Mouse (Mus musculus): ENCODE results near the gene Sorbs2.

Gene Sorbs2

DNA sequence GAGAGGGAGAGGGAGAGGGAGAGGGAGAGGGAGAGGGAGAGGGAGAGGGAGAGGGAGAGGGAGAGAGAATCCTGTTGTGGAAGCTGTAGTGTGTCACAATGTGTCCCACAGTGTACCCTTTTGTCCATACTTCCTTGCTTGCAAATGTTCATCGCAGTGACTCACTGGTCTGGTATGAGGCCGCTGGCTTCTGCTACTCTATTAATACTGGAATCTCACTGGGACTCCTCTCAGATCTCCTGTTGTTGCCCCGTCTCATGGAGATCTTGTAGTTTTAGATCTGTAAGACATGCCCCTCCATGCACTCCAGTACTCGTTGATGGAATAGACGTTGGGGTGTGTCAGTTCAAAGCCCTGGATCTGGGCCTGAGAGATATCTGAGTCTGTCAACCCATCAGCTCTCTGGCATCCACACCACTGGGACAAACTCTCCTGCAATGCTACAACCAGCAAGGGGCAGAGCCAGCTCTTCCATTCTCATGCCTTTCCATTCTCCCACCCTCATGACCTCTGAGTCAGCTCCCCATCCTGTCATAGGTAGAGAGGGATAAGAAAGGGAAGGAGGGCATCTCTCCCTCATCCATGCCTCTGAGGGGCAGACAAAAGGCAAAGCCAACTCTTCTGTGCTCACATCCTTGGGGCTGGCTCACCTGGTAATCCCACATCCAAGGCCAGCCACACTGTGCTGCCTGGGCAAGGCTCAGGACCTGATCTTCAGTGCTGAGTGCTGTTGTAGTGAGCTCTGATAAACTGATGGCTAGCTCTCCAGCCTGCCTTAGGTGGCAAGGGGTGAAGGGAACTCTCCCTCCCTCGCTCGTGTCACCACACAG is 72.3 kb downstream of the Sorbs2 start:
- DNase-seq: no peak

DNA sequence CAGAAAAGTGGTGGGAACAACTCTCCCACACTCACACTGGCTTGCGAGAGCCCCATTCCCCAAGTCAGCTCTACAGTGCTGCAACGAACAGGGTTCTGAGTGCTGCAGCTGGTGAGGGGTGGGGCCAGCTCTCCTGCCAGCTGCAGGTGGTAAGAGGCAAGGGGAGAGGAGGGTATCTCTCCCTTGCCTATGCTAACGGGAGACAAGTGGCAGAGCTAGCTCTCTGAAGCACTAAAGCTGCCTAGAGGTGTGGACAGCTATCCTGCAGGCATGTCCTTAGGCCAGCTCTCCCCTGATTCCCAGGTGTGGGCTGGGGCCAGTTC is 72.9 kb downstream of the Sorbs2 start:
- DNase-seq: no peak

DNA sequence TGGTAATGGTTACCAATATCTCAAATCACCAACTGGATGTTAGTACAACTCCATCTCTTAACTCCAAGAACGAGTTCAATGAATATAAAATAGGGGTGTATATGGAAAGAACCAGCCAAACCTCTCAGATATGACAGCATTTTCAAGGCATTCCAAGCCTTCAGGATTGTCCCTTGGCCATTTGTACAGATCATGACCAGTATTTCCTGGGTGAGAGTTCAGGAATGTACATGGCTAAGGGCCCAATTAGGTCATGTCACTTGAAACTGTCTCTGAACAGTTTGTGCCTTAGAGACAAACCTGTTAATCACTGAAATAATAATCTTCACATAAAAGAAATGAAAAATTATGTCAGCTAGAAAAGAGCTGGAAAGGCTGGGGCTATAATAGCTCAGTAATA is 76.3 kb downstream of the Sorbs2 start:
- DNase-seq: no peak

DNA sequence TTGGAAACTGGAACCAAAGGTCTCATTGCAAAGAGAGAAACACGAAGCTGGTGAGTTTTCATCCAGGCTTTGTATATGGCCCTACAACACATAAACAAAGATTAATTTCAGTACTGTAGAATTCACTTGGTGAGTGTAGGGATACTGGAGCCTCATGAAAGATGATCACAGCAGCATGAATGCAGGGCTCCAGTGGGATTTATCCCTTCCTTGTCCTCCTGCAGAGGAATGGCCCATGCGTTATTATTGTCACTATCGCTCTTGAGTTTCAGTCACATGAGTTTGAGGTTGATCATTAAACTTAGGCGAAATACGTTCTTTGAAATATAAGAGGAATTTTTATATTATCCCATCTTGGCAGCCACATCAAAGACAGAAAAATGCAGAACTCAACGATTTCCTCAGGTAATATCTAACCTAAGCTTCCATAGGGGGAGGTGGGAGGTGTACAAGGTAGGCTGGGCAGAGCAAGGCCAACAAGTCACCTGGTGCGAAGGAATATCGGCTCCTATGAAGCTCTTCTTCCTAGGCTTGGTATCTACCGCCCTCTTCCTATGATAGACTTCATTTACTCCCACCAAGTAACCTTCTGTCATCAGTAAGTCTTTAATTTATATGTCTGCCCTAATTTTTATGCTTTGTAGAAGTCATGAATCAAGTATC is 76.9 kb downstream of the Sorbs2 start:
- DNase-seq: no peak

DNA sequence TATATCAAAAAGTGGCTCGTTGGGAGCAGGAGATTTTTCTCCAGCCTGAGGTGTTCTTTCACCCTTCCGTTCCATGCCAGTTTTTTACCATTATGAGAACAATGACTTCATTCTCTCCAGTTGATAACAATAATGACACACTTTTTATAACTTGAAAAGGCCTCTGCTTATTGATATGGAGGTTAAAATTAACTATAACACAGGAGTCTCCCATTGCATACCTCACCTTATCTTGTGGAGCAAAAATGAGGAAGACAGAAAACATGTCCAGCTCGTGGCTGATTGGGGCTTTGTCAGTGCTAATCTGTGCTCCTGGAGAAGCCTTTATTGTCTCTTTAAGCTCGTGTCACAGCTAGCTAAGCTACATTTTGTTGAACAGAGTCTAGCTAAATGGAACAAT is 77.6 kb downstream of the Sorbs2 start:
- DNase-seq: no peak

DNA sequence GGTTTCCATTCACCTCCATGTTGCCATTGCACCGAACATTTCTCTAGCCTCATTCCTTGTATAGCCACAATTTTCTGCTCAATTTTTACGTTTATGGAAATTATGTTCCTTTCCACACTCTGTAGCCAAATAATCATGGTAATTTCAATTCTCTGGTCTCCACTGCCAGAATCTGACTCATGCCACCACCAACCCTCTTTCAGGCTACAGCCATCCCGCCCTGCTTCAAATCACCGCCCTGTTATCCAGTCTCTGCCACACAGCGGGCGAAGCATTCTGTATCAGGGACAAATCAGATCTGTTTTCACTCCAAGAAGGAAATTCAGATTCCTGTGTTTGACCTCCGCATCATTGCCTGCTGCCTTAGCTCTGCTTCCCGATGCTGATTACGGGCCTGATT is 79.4 kb downstream of the Sorbs2 start:
- DNase-seq: peak; percentile 56

DNA sequence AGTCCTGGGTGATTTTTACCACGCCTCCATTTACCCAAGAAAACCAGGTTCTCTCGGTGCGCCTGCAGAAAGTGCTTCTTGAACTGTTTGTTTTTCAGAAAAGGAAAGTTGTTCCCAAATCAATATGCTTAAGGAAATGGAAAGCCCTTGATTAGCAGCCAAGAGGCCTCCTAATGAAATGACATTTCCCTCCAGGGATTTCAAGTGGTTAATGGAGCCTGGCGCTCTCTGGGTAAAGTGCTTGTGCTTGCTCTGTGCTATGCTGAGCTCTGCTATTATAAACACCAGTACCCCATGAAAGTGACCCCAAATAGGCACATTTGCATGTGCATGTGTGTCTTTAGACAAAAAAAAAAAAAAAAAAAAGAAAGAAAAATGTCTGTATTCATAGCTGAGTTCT is 84.3 kb downstream of the Sorbs2 start:
- DNase-seq: no peak

DNA sequence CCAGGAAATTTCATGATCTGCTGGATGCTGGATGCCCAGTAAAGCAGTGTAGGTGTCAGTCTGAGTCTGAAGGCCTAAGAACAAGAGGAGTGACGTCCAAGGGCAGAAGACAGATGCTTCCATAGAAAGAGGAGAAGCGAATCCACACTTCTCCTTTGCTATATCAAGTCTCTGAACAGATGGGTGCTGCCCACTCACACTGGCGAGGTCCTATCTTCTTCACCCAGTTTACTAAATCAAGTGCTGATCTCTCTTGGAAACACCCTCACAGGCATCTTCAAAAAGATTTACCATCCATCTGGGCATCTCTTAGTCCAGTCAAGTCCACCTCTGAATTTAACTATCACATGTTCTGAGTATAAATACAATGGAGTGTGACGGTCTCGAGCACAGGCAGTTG is 86.1 kb downstream of the Sorbs2 start:
- DNase-seq: peak; percentile 67

DNA sequence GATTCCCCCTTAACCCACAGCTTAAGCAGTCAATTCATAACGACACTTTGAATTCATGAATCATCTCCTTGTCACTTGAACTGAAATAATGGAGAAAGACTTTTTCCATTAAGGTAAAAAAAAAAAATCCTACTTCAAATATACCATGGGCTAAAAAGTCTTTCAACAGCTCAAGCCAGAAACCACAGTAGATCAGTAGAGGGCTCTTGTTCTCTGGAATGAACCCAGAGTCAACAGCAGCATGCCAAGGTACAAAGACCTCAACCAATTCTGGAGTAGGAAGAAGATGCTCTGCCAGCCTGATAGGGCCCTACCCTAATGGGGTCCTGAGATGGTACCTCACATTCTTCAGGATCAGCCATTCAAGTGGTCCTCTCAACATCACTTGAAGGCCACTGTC is 88.4 kb downstream of the Sorbs2 start:
- DNase-seq: no peak

DNA sequence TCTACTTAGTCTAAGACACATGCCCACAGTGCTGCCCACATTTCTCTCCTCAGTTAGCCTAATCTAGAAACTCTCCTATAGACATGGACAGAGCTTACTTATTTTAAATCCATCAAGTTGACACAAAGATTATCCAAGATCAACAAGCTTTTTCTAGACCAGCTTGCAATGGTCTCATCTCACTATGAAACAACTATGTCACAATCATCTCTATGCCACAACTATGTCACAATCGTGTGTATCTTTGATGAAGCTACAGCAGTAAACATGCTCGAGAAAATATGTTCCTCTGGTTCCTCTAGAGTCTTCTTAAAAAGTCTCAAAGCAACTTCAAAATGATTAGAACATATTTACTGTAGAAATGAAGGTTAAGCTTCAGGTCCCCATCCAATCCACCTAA is 89.0 kb downstream of the Sorbs2 start:
- DNase-seq: no peak

DNA sequence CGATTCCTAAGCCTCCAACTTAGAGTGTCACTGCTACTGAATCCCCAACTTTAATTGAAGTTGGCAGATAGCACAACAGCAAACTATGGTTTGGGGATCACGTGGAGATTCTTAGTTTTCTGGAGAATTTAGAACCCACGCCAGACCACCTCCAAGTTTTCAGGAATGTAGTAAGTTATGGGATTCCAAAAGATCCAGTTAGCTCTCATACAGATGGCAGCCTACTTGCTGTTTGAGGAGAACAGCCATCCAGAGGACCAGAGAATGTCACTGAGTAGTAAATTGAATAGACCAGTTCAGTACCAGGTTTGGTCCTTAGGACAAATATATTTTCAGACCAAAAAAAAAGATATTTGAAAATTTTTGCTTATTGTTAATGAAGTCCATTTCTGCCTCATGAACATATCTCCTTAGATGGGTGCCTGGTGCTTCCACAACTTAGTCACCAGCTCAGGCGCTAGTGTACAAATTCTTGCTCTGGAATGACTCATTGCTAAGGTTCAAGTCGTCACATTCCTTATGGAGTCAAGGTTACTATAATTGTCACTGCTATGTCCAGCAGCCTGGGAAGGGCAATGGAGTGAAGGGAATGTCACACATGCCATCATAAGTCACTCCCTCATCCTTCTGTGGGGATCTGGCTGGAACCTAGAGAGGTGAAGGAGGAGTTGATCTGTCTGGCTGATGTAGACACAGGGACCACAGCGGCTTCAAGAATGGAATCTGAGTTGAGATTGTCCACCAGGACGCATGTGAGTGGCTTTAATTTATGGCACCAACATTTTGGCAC is 90.2 kb downstream of the Sorbs2 start:
- DNase-seq: no peak

DNA sequence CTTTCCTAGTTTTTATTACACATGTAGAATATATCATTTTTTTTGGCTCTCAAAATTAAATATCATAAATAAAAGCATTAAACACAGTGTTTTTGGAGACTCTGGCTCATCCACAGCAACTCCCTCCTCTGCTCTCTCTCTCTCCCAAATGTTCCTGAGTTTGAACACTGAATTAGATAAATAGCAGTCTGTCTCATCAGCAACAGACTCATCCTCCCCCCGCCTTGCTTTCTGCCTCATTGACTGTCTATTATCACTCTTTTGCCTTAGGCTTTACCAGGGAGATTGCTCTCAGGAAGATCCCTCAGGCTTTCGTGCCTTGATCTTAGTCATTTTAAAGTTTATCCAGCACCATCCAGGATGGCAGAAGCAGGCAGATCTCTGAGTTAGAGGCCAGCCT is 91.3 kb downstream of the Sorbs2 start:
- DNase-seq: peak; percentile 27

DNA sequence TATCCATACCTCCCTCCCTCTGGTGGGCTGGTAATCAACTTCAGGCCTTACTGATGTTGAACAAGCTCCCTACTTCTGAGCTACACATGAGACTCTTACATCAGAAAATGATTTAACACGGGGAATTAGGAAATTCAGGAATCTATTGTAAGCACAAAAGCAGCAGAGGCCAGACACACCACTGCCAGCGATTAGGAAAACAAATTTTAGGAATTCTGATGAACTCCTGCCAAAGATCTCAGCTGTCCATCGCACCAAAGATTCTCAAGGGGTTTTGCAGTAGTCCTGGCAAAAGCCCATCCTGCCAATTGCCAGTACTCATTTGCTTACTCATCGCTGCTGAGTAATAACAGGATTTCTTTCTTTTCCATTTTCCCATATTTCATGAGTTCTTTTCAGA is 94.4 kb downstream of the Sorbs2 start:
- peak; percentile 22 for DNase-seq

DNA sequence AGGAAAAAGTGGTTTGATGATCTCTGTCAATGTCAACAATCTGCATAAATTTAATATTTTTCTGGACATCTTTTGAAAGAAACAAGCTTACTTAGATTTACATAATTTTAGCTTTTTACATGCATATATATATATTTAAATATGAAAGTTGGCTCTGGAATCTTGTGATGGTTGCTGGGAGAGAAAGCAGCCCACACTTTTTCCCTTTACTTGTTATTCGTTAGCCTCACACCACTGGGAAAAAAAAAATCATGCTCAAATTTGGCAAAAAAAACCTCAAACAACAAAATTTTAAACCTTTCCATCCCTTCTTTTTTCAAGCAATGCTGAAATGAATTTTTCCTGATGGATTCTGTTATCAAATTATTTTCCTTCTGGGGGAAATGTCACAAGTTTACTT is 97.8 kb downstream of the Sorbs2 start:
- no peak for DNase-seq

DNA sequence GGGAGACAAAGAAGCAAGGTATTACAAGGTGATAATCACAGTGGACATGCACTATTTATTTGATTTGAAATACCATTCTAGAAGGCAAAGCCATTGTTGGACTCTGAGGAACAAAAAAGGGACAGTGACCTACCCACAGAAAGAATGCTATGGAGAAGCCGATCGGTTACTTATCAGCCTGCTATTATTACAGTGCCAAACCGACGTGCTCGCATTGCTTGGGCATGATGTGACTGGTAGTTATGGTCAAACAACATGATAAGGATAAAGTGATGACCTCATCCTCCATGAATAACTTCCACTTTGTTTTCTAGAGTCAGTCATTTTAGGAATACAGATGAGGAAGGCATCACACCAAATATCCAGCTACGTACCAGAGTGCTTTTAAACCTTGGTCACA is 99.4 kb downstream of the Sorbs2 start:
- no peak for DNase-seq

DNA sequence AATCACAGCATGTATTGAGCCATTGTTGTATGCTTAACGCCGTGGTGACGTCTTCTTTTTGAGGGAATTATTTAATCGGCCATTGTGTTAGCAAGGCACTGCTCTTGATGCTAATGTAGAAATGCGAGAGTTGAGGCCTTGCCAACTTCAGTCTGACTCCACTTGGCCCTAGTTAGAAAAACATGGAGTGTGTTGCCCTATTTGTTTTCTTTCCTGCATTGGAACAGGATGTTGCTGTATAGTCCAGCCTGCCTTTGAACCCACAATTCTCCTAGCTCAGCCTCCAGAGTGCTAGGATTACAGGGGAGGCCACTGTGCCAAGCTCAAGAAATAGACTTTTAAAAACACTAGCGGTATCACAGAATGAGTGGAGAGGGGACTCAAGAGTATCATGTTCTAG is 100.8 kb downstream of the Sorbs2 start:
- no peak for DNase-seq

DNA sequence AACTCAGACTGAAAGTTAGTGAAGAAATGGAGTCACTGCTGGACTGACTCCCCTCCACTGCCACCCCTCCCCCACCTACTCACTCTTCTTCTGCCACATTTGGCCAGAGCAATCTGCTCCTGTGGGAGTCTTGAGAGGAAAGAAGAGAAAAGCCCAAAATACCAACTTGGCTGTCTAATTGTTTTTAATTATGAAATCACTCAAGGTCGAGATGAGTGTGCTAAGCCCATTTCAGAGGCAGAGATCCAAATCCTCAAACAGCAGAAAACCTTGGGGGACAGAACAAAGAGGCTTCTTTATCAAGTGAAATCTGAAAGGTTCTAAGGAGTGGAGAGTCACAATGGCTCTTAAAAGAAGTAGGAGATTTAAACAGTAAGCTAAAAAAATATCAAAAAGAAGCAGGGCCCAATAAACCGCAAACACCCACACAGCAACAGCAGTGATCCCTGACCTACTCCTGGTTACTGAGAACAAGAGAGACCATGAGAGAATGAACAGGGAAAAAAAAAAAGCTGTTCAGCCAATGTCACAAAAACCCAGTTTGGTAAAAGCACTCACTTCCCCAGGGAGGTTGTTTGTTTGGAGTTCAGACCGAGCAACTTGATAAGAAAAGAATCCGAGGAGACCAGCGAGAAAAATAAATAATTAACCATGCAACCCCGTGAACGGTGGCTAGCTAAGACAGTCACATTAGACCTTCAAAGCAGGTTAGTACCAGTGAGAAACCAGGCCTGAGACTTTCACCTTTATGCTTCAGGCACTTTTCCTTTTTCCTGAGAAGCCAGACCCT is 103.0 kb downstream of the Sorbs2 start:
- DNase-seq: no peak

DNA sequence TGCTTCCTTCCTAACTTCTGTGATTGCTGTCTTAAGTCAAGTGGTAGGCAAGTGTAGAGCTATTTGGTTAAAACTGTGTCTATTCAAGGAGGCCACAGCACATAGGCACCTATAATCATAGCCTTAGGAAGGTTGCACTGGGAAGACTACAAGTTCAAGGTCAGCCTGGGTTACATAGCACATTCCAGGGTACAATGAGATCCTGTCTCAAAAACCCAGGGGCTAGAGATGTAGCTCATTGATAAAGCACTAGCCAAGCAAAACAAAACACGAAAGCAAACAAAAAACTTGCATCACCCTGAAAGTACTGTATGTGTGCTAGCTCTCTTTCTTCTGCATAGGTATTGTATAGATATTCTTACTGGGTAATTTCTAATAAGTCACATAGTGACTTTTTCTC is 103.7 kb downstream of the Sorbs2 start:
- no peak for DNase-seq

DNA sequence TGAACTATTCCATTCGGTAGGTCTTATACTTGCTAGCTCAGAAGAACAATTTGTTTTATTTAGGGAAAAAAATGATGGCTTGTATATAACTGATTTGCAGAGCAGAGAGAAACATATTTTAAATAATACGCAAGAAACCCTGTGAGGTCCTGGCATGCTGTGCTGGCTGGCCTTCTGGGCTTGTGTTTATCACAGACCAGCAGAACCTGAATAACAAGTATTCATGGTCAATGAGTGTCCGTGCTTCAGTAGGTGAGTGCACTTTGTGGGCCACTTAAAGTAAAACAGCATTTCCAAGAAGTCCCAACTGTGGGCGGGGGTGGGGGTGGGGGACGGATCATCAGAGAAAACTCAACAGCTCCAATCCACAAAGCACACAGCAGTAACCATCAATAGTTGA is 107.0 kb downstream of the Sorbs2 start:
- no peak for DNase-seq

DNA sequence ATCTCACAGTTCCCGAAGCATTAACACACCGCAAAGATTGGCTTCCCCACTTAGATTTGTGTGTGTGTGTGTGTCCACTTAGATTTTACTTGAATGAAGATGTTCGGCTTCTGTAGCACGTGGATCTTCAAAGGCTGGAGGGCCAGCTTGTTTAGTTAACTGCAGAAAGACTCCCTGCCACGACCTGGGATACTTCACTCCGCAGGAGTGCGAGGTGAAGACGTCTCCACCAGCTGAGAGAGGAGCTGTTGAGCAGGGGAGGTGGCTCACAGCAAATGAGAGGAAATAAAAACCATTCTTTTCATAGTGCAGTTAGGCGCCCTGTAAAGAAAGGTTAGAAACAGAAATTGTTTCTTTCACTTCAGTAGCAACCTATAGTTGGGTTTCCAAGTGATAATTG is 107.5 kb downstream of the Sorbs2 start:
- DNase-seq: no peak

DNA sequence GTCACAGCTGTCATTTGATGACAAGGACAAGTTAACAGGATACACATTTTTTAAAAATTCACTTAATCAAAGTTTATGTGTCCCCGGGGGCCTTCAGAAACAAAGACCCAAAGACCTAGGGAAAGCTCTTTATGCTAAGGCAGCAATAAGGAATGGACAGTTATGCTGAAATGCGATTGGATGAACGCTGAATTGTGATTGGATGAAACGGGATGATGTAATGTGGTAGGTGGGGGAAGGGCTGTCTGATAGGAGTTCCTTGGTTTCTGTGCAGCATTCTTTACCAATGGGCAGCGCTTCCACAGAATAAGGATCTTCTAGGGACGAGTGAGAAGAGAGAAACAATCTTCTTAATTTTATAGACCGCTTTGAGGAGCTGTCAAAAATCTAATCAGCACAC is 108.0 kb downstream of the Sorbs2 start:
- no peak for DNase-seq

DNA sequence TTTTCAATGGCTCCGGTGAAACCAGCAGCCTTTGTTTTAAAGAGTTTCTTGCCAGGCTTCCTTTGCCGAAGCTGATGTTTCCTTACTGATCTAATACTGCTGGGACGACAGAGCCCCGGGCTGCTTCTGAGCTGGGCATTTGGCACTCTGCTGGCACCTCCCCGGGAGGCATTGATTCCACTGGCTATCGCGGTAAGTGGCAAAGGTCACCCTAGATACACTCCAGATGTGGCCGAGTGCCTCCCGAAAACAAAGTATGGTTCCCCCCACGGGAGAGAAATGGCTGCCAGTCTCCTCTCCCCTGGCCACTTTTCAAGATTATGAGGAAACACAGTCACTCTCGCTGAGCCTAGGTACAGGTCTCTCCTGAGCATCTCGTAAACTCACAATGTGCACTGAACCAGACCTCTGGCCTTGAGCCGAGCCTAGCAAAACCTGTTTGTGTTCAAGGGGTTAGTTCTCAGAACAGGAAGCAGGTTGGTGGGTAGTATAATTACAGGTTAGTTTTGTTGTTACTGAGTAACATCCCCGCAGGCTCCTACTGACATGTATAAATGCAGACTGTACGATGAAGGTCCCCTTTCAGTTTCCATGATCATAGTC is 114.1 kb downstream of the Sorbs2 start:
- no peak for DNase-seq

DNA sequence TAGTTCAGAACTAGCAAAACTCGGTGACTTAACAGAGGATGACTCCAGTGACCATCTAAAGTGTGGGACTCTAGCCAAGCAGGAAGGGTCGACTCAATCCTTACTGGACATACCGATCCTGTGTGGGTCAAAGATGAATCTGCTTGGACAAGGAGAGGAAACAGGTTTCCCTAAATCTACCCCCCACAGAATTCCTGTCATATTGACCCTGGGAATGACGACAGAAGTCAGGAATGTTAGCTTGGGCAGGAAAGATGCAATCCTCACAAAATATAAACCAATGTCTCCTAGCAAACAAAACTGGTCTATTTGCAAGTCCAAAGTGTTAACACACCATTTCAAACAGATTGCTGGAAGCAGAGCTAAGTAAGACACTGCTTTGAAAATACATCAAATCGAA is 118.8 kb downstream of the Sorbs2 start:
- no peak for DNase-seq

All from layer of hippocampus, adult 9-11 months (tissue).